Mouse (Mus musculus): ENCODE measurements around the gene Mrpl22.
"Not testable (repeated sequence)": the region's sequence is repeated elsewhere in the genome, so short reads cannot be mapped to it uniquely, and the experiment has no call there.

Mrpl22 gene

DNA sequence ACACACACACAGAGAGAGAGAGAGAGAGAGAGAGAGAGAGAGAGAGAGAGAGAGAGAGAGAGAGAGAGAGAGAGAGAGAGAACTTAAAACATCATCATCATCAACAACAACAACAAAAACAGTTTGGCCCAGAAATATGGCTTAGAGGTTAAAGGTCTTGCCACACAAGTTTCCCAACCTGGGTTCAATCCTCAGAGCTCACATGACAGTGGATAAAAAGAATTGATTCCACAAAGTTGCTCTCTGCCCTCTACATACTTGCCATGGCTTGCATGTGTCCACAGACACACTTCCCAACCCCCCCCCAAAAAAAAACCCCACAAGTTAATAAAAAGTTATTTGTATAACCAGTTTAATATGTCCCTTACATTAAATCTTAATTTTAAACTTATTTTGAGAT, 55.0 kb downstream of the Mrpl22 start:
- no peak for DNase-seq (ENCODE audit: low read depth, low spot score)

DNA sequence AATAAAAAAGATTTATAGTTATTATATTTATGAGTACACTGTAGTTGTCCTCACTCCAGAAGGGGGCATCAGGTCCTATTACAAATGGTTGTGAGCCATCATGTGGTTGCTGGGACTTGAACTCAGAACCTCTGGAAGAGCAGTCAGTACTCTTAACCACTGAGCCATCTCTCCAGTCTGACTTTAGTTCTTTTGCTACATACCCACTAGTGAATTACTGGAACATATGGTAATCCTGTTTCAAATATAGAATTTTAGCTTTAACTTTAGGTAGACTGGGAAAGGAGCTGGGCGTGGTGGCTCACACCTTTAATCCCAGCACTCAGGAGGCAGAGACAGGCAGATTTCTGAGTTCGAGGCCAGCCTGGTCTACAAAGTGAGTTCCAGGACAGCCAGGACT, 56.6 kb downstream of the Mrpl22 start:
- not testable (repeated sequence) for DNase-seq (ENCODE audit: low read depth, low spot score)
